ENCODE assay signal across 19 mouse cellular contexts in genomic region chr7:105570756-105571155, GRCm38 (mm10). TPM values are rescaled to one million over a fixed set of nuclear protein-coding genes. Genes with fewer than 3 reads are reported as not detected.
DNase-seq lines count a peak whose midpoint lies in the region; ATAC-seq lines count a peak whose summit lies in the region.
"Had no signal": no experiment of that assay in that cellular context is flagged by ENCODE, and none has a peak within 500 bp of the region (broad histone marks: within the 10 kb centered on the region; RNA-seq: fewer than 3 reads in every experiment).

No protein-coding gene starts in this region.

- peaks cover 42% of the 10 kb centered on the region for H3K4me1 ChIP-seq in hindbrain, embryonic 12.5 days
- peaks cover 64% of the 10 kb centered on the region for H3K4me1 ChIP-seq in midbrain, embryonic 15.5 days

- H3K27ac ChIP-seq in hindbrain, embryonic 12.5 days: peak overlapping the region; percentile 90
- H3K27ac ChIP-seq in midbrain, embryonic 15.5 days: peak overlapping the region; percentile 89
- H3K27ac ChIP-seq: limb, embryonic 10.5 days; liver, embryonic 14.5 days had no signal

- H3K9me3 ChIP-seq in hindbrain, embryonic 12.5 days (replicated peaks): no peaks in the 10 kb centered on the region
- no peaks in the 10 kb centered on the region for H3K9me3 ChIP-seq in midbrain, embryonic 15.5 days
- H3K9me3 ChIP-seq: limb, embryonic 10.5 days had no signal

- H3K27me3 ChIP-seq in hindbrain, embryonic 12.5 days: no peaks in the 10 kb centered on the region
- no peaks in the 10 kb centered on the region for H3K27me3 ChIP-seq in midbrain, embryonic 15.5 days (replicated peaks)

- no peak overlapping the region for H3K4me3 ChIP-seq in hindbrain, embryonic 12.5 days
- no peak overlapping the region for H3K4me3 ChIP-seq in midbrain, embryonic 15.5 days
- H3K4me3 ChIP-seq: limb, embryonic 10.5 days had no signal

- H3K9ac ChIP-seq in hindbrain, embryonic 12.5 days: no peak overlapping the region; the same call in 1 of the 2 replicates
- H3K9ac ChIP-seq in midbrain, embryonic 15.5 days: no peak overlapping the region
- H3K9ac ChIP-seq: liver, embryonic 14.5 days had no signal

- ATAC-seq in cerebellum, adult (ENCODE audit: insufficient number of reproducible peaks, low FRiP score, low TSS enrichment): no peak
- no peak for ATAC-seq in hindbrain, embryonic 12.5 days (ENCODE audit: low FRiP score)
- ATAC-seq in midbrain, embryonic 15.5 days (replicated peaks): no peak
- ATAC-seq: activated CD4-positive, CD25-positive, alpha-beta regulatory T cell, adult 4 months had no signal

- 81% methylated on average over 4 of the region's 4 CpGs for WGBS in hindbrain, embryonic 12.5 days
- WGBS in midbrain, embryonic 15.5 days: 72% methylated on average over 4 of the region's 4 CpGs

- no peak overlapping the region for H3K4me2 ChIP-seq in hindbrain, embryonic 12.5 days (replicated peaks)
- H3K4me2 ChIP-seq in midbrain, embryonic 15.5 days: peak overlapping the region; percentile 56

- peak; percentile 42 for DNase-seq in cerebellum, adult 8-10 months
- DNase-seq in cerebellum, postnatal 10 days: peak; percentile 48 to 53
- DNase-seq in right cerebral cortex, postnatal 36 days (ENCODE audit: low spot score in 2 of 2): no peak
- no peak for DNase-seq in urinary bladder, postnatal 4 days (ENCODE audit: low spot score in 2 of 2)
- DNase-seq: adrenal gland, postnatal 25 days; kidney, adult 2 months; kidney, postnatal 4 days; layer of hippocampus, postnatal 36 days; lung, postnatal 10 days; right cerebral cortex, adult 18-20 months; thymus, postnatal 14 days had no signal

- peaks cover 42% of the 10 kb centered on the region for H3K36me3 ChIP-seq in hindbrain, embryonic 12.5 days
- H3K36me3 ChIP-seq in midbrain, embryonic 15.5 days (replicated peaks): peaks cover 29% of the 10 kb centered on the region

RNA-seq across cellular contexts. Expression of gene Apbb1, which starts 10.7 kb away (rescaled TPM):
- 165 and 170 TPM in 2 replicates for polyA plus RNA-seq in hindbrain, embryonic 12.5 days (2016; fragmentation: Nextera tagmentation; extraction: Ambion mirVana)
- polyA plus RNA-seq in midbrain, embryonic 15.5 days (2015; fragmentation: Nextera tagmentation; extraction: Ambion mirVana): 319 and 325 TPM in 2 replicates

RNA-seq across cellular contexts. Expression of gene Smpd1, which starts 16.6 kb away (rescaled TPM):
- polyA plus RNA-seq in hindbrain, embryonic 12.5 days (2016; fragmentation: Nextera tagmentation; extraction: Ambion mirVana): 56.2 and 57.7 TPM in 2 replicates
- 93.0 and 94.6 TPM in 2 replicates for polyA plus RNA-seq in midbrain, embryonic 15.5 days (2015; fragmentation: Nextera tagmentation; extraction: Ambion mirVana)

RNA-seq across cellular contexts. Expression of gene Hpx, which starts 29.2 kb away (rescaled TPM):
- polyA plus RNA-seq in hindbrain, embryonic 12.5 days (2016; fragmentation: Nextera tagmentation; extraction: Ambion mirVana): 0.21 and 0.27 TPM in 2 replicates
- 0.18 and 0.41 TPM in 2 replicates for polyA plus RNA-seq in midbrain, embryonic 15.5 days (2015; fragmentation: Nextera tagmentation; extraction: Ambion mirVana)
- polyA plus RNA-seq: activated CD4-positive, CD25-positive, alpha-beta regulatory T cell, adult 4 months; heart, embryonic 14.5 days; limb, embryonic 10.5 days; neural tube, embryonic 11.5 days had no signal

Comparison
In these comparisons a context has a peak if more than half of its experiments do, and no peak if none do; other contexts are left out.
1. DNase-seq: peak in cerebellum, adult 8-10 months (single experiment) and cerebellum, postnatal 10 days (2 of 2); none in right cerebral cortex, postnatal 36 days (0 of 2) and urinary bladder, postnatal 4 days (0 of 2).